Mouse (Mus musculus) adrenal gland (tissue): Measurements from ENCODE around the gene Rhbg.
"Not testable (repeated sequence)": the region's sequence is repeated elsewhere in the genome, so short reads cannot be mapped to it uniquely, and the experiment has no call there.

Experiments used
- intact Hi-C: fragments of 180-260 bp; cut with DNase I; formaldehyde crosslinking; loops from one replicate; pipeline ENCODE4 v1.15.1; 2025
- long read RNA-seq, 2 experiments: library from polyadenylated mRNA; unstranded; transcript quantifications; one replicate each; pipeline ENCODE4 v2.0.0; 2020; ENCODE audit warnings: borderline replicate concordance in 1 of 2; ENCODE audit not compliant: insufficient replicate concordance in 1 of 2

Gene Rhbg
- long read RNA-seq, experiment 1 = 0 reads
- long read RNA-seq, experiment 2 = 0 reads

DNA sequence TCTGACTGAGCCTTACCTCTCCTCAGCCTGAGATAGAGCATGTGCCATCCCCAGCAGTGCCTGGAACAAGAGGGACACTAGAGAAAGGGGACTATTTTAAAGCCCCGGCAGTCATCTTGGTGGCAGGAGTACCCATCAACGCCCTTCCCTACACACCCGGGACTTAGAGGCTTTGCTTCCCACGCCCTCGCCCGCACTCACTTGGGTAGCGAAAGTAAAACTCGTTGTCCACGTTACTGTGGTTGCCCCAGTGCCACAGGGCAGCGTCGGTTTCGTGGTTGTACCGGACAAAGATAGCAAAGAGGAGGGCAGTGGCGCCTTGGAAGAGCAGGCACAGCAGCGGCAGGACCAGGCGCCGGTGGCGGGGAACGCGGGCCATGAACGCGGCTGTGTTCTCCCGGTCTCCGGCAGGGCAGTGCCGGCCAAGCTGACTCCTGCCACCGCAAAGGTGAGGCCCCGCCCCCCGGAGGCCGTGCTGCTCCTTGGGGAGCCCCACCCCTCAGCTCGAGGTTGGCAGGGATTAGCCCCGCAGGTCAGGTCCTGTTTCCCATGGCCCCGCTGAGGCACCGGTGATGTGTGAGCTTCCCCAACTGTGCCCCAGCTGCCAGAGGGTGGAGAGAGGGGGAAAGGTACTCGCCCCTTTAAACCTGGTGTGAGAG, at the start of gene Rhbg:
TSS of gene Rhbg (minus strand) at position 442 of the 659 bp plus-strand sequence.
- intact Hi-C loops = no loop called here

DNA sequence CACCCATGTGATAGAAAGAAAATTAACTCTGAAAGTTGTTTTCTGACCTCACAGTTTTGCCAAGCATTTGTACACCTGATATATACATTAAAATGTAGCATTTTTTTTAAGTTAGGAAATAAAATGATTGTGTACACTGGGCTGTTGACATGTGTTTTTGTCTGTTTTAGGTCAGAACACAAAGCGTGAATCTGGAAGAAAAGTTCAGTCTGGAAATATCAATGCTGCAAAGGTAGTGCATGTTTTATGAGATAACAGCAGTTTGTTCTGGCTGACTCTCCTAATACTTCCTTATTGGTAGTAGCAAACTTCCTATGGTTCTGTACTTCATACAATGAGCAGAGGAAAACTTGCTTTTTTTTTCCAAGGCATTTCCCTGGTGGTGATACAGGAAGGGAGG, 44.7 kb upstream of the Rhbg start:
- intact Hi-C loops = no loop called here

DNA sequence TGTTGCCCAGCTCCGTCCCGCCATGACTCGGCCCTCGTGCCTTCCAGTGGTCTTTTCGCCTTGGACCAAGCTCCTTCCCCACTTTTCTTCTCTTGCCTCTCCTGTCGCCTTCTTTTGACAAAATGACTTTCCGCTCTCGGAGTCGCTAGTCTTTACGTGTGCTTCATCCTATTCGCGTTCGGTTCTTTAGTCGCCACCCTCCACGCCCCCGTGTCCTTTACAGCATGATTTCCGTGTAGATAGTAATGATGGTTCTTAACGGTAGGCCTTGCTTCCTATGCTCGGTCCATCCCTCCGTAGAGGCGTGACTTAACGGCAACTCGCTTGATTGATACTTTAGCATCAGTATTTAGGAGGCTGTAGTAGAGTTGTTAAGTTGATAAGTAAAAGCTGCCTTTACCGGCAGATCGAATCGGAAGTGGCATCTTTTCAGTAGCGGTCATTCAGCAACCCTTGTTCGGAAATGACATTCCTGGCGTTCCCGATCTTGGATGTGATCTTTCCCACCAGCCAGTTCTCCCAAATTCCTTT, 42.9 kb upstream of the Rhbg start:
- intact Hi-C loops = no loop called here

- intact Hi-C loops = no loop called here
Observed at GRCm38 (mm10) chr3:88296561-88297318, 42.2 kb upstream of the Rhbg start, which contains the start of the genes Tsacc and Cct3. Gene Tsacc, minus strand, starts transcription at chr3:88296999. Gene Cct3, plus strand, starts transcription at chr3:88297116.

DNA sequence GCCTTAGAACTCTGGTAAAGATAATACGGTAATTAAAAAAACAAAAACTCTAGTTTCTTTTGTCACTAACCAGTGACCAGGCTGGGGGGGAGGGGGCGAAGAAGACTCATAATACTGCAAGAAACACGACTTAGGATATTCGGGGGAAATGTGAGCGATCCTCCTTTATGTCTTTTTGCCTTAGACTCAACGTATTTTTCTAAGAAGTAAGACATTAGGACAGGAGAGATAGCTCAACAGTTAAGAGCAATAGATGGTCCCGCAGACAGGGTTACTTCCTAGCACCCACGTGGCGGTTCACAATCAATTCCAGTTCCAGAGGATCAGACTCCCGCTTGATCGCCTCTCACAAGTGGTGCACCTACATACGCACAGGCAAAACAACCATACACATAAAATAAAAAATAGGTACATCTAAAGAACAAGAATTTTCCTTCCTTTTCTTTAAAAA, 41.6 kb upstream of the Rhbg start:
- intact Hi-C loops = no loop called here

DNA sequence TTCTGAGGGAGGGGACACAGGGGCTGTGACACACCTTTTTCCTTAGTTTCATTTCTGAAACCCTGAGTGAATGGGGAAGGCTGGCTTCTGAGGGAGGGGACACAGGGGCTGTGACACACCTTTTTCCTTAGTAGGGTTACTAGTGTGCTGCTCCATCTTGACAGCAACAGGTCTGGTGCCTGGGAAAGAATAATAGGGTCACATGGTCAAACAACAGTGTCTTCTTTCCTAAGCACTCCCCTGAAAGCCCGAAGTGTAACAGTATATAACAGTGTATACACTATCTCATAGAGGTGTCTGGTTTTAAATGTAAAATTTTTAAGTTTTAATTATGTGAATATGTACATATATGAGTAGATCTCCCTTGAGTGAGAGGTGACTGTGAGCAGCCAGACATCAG, 40.8 kb upstream of the Rhbg start:
- intact Hi-C loops = not testable (repeated sequence)

DNA sequence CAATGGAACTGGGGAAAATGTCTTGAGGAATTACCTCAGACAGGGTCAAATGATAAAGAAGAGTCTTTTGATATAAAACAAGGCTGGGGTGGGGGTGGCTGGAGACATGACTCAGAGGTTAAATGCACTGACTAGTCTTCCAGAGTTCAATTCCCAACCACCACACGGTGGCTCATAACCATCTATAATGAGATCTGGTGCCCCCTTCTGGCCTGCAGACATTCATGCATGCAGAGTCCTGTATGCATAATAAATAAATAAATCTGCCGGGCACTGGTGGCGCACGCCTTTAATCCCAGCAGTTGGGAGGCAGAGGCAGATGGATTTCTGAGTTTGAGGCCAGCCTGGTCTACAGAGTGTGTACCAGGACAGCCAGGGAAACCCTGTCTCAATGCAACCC, 37.5 kb upstream of the Rhbg start:
- intact Hi-C loops = no loop called here

DNA sequence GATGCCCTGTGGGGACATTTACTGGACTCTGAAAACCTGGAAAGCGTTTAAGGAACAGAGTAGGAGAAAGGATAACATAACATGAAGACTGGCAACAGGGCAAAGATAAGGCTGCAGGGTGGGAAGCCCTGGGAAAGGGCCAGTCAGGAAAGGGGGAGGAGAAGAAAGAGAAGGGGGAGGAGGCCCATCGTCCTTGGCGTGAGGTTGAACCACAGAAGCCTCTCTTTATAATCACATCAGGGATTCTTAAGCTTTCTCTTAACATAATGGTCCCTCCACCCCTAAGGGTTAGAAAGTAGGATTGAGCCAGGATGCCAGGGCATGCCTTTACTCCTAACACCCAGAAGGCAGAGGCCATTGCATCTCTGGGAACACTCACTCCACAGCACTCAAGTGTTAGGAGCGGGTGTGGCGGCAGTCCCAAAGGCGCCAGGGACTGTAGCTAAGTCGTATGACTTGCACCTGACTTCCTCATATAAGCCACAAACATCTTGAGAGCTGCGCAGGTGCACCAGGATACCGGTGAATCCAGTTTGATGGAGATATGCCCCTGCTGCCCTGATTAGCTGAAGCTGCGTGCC, 33.7 kb upstream of the Rhbg start:
- intact Hi-C loops = not testable (repeated sequence)

GRCm38 (mm10) chr3:88287110-88287509, 32.6 kb upstream of the Rhbg start, which contains the start of gene Gm38392:
Gene Gm38392, minus strand, starts transcription at chr3:88287210.
- intact Hi-C loops = no loop called here

DNA sequence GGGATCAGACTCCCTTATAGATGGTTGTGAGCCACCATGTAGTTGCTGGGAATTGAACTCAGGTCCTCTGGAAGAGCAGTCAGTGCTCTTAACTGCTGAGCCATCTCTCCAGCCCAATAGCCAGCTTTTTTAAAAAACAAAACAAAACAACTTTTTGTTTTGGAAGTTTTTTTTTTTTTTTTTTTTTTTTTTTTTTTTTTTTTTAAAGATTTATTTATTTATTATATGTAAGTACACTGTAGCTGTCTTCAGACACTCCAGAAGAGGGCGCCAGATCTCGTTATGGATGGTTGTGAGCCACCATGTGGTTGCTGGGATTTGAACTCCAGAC, 31.0 kb upstream of the Rhbg start:
- intact Hi-C loops = not testable (repeated sequence)

DNA sequence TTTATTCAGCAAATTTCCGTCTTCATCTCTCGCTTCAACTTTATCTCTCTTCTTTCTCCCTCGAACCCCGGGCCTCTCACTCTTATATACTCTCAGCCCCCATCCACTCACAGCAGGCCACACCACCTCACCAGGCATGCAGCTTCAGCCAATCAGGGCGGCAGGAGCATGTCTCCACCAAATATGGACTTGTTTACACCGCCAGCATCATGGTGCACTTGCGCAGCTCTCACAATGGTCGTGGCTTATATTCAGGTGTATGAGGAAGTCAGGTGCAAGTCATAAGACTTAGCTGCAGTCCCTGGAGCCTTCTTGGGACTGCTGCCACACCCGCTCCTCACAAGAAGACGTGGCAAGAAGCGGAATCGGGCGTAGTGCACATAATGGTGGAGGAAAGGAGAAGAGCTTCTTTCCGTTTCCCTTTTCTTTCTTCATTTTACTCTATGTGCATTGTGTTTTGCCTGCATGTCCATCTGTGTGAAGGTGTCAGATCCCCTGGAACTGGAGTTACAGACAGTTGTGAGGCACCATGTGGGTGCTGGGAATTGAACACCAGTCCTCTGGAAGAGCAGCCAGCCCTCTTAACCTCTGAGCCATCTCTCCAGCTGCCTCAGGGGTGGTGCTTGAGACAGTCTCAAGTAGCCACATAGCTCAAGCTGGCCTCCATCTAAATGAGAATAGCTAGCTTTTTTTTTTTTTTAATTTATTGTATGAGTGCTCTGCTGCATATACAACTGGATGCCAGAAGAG, 30.5 kb upstream of the Rhbg start:
- intact Hi-C loops = not testable (repeated sequence)

DNA sequence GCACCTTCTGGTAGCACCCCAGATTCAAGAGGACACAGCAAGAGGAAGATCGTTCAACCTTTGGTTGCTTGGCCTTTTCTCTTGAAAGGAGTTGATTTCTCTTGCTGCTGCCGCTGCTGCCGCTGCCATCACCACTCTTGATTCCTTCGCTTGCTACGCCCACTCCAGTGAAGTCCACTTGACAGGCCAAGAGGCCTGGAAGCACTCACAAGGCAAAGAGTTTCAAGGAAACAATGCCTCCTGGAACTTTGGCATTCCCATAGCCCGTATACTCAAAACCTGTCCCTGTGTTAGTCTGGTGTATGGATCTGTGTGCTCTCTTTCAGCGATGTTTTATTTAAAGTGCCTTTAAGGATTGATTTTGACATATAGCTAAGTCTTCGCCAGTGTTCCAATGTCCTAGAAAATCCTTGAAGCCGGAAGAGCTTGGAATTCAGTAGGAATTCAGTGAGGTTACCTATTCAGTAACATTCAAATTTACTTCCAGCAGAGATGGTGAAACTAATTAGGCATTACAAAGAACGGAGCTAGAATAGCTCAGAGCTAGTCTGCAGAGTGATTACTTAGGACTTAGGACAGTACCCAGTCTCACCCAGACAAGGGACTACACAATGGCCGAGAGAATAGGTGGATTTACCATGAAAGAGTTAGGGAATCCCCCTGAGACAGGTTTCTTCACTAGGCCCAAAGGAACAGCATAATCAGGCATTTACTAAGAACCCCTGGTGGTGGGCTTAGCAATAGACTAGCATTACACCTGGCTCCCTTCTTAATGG, 26.8 kb upstream of the Rhbg start:
- intact Hi-C loops = not testable (repeated sequence)

DNA sequence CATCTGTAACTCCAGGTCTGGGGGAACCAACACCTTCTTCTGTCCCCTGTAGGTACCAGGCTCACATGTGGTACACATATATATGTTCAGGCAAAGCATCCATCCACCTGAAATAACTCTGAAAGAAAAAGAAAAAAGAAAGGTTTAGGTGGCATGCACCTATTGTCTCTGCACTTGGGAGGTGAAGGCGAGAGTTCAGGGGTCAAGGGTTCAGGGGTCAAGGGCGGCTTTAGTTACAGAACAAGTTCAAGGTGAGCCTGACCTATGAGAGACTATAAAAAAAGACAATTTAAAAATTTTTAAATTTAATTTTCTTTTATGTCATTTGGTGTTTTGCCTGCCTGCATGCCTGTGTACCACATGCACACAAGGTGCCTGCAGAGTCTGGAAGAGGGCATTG, 25.5 kb upstream of the Rhbg start:
- intact Hi-C loops = no loop called here

DNA sequence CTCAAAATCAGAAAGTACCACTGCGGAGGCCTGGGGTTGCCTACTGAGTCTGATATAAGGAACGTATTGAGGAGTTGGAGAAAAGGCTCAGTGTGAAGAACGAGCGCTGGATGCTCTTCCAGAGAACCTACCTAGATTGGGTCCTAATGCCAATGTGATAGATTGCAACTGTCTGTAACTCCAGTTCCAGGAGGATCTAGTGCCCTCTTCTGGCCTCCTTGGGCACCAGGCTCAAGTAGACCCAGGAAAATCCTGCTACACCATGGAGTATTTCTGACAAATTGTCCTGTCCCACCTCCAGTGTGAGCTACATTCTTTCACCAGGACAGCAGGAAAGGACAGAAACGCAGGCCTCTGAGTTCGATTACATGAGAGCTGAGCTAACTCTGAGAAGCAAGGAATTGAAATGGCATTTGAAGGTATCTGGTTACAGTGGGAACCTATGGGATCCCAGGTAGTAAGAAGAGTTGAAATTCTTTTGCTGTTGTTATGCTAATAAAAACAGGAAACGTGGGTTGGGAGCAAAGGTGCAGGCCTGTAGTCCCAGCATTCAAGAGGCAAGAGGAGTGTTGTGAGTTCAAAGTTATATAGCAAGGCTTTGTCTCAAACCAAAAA, 22.1 kb upstream of the Rhbg start:
- intact Hi-C loops = no loop called here

DNA sequence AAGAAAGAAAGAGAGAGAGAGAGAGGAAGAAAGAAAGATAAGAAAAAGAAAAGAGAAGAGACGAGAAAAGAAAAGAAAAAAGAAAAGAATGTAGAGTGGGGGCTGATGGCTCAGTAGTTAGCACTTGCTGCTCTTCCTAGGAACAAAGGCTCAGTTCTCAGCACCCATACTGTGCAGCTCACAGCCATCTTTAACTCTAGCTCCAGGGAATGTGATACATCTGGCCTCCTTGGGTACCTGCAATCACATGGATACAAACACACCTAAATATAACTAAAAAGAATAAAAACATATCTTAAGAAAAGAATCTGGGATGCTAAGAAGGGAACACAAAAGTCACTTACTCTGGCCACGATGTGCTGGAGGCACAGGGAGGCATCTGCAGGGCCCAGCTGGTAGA, 21.6 kb upstream of the Rhbg start:
- intact Hi-C loops = no loop called here

- intact Hi-C loops = no loop called here
Observed at GRCm38 (mm10) chr3:88274002-88274401, 19.5 kb upstream of the Rhbg start.

GRCm38 (mm10) chr3:88271859-88272258, 17.4 kb upstream of the Rhbg start:
- intact Hi-C loops = no loop called here

DNA sequence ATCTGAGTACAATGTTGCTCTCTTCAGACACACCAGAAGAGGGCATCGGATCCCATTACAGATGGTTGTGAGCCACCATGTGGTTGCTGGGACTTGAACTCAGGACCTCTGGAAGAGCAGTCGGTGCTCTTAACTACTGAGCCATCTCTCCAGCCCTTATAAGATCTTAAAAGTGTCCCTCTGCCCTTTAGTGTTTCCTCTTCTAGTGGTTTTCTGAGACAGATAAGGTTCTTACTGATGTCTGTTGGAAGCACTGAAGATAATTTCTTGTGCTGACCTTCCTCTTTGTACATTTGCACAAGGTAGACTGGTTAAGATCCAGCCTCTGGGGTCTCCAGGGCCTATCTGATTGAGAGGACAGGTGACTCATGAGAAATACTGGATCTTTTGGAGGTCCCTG, 16.8 kb upstream of the Rhbg start:
- intact Hi-C loops = not testable (repeated sequence)

GRCm38 (mm10) chr3:88268991-88269390, 14.5 kb upstream of the Rhbg start:
- intact Hi-C loops = no loop called here

DNA sequence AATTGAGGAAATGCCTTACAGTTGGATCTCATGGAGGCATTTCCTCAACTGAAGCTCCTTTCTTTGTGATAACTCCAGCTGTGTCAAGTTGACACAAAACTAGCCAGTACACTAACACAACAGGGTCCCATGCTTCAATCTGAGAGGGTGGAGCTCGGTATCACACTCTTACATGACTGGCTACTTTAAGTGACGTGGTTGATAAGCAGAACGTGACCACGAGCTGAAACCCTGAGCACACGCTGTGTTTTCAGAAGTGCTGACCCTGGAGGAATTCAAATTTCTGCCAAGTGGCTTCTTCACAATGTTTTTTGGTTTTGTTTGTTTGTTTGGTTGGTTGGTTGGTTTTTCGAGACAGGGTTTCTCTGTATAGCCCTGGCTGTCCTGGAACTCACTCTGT, 13.5 kb upstream of the Rhbg start:
- intact Hi-C loops = not testable (repeated sequence)
